Mouse (Mus musculus) frontal cortex, postnatal 10 days (tissue): ENCODE measurements at regions not wholly inside any gene's neighbourhood (a gene's known extent, or its start where the extent isn't known, plus 50 kb on each side); places are given as distances from the start of the nearest gene placed in this dataset.
"Not testable (repeated sequence)": the region's sequence is repeated elsewhere in the genome, so short reads cannot be mapped to it uniquely, and the experiment has no call there.

Experiments
- DNase-seq, 2 experiments: peaks; one replicate each; pipeline ENCODE4 v3.0.0; 2022; ENCODE audit warnings: low spot score in 2 of 2, mixed read lengths in 1 of 2

DNA sequence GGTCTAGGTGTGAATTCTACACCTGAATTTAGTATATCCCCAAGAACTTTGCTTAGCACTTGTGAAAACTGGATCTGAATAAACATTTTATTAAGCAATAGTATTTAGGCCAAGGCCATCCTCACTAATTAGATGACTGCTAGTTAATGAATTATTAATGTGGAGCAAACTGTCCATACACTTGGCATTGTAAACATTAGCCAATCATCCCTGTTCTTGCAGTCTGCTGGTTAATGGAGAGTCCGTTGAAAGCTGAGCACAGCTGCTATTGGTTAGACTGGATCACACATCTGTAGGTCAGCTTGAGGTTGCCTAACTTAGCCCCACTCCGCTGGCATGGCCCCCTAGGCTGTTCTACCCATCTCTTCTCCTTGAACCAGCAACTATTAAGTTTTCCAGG, 826.2 kb upstream of the 4930452B06Rik start:
- DNase-seq, result no peak

GRCm38 (mm10) chr14:9488585-9488984, 822.5 kb upstream of the 4930452B06Rik start:
- no peak for DNase-seq

- DNase-seq, result no peak
Measured at GRCm38 (mm10) chr14:9478981-9479380, 812.9 kb upstream of the 4930452B06Rik start.

- no peak for DNase-seq
Measured at GRCm38 (mm10) chr14:9475169-9475568, 809.1 kb upstream of the 4930452B06Rik start.

DNA sequence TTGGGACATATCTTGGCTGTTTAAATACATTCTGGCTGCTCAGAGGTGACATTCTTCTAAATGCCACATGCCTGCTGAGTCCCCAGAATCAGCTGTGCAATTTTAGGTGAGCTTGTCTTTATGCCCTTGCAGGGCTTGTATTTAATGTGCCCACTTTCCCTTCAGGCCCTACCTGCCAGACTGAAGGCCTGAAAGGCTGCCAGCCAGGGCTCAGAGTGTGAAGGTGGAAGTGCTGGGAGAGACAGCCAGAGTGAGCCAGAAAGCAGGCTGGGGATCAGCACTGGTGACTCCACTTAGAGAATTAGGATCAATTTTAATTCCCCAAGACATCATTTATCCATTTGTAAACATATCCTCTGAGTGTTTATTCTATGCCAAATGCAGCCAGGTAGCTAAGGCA, 803.6 kb upstream of the 4930452B06Rik start:
- DNase-seq, result no peak

GRCm38 (mm10) chr14:9468654-9469053, 802.6 kb upstream of the 4930452B06Rik start:
- DNase-seq, result no peak

DNA sequence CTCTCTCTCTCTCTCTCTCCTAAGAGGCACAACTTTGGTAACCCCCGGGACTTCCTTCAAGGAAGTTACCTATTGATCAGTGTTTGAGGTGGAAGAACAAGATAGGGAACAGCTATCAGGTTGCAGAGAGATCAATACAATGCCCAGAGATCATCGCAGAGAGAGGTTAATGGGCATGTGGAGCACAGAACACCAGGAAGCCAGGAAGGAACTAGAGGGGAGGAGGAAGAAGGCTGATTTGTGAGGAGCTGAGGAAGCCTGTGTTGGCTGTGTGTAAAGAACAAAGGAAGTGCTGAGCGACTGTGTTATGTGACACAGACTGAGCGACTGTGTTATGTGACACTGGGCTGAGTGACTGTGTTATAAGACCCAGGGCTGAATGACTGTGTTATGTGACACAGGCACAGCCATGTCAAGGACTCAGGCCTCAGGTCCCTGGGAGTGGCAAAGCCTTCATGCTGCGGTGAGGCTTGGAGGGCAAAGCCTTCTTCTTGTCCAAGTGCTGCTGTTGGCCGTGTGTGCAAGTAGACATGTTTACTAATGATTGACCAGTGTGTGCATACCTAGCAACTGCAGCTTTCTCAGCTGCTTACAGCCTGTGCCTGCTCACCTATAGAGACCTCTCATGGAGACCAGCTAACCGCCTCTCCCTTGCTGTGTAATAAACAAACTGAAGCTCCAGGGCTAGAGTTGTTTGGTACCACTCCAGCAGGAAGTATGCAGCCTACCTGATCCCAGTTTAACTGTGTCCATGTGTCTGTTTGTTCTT, 801.8 kb upstream of the 4930452B06Rik start:
- no peak for DNase-seq

- DNase-seq, result no peak
Measured at GRCm38 (mm10) chr14:9460006-9460405, 794.0 kb upstream of the 4930452B06Rik start.

GRCm38 (mm10) chr14:9458856-9459255, 792.8 kb upstream of the 4930452B06Rik start:
- no peak for DNase-seq

- DNase-seq, result no peak
Measured at GRCm38 (mm10) chr14:9457801-9458495, 791.9 kb upstream of the 4930452B06Rik start.

DNA sequence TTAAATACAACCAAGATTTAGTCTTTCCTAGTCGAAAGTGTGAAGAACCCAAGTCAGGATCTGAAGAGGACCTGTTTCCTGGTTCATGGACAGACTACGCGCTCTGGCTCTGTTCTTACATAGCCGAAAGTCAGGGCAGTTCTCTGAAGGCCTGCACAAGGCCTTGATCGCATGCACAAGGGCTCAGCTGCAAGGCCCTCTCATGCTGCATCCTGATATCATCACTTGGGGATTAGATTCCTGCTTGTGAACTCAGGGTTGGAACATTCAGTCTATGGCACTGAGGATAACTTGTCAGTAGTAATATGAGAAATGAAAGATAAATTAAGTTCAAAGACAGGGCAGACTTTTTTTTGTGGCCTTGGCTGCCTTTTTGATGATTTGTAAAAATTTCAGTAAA, 789.9 kb upstream of the 4930452B06Rik start:
- DNase-seq, result no peak

DNA sequence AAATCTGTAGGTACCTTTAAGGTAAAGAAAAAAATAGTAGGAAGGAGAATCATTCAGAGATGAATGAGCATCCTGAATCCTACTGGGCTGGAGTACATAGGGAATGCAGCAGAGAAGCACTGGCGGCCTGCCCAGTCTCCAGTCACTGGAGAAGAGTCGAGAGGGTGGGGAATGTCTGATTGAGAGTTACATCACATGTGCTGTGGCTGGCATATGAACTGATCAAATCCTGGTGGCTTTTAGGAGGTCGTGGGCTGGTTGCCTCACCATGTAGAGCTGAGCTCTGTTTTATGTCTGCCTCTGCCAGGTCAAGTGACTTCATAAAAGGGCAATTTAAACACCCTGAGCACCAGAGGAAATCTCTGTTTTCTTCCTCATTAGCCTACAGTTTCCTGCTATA, 783.9 kb upstream of the 4930452B06Rik start:
- DNase-seq, result peak in 1 of 2 experiments; percentile 20

DNA sequence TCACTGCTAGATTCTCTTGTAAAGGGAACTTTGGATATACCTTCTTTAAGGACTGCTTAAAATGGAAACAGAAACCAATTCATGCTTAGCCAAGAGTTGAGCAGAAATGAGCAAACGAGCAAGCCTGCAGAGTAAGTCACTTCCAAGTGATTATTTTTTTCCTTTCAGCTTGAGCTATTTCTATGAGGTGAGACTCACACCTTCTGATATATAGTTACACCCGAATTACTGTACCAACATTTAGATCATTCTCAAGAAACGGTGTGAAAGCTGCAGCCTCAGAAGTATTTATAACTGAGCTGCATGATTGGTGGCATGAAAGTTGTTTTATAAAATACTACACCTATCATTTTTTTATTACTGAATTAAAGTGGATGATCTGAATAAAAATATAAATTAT, 771.9 kb upstream of the 4930452B06Rik start:
- DNase-seq, result no peak

- no peak for DNase-seq
Measured at GRCm38 (mm10) chr14:9435136-9435535, 769.1 kb upstream of the 4930452B06Rik start.

DNA sequence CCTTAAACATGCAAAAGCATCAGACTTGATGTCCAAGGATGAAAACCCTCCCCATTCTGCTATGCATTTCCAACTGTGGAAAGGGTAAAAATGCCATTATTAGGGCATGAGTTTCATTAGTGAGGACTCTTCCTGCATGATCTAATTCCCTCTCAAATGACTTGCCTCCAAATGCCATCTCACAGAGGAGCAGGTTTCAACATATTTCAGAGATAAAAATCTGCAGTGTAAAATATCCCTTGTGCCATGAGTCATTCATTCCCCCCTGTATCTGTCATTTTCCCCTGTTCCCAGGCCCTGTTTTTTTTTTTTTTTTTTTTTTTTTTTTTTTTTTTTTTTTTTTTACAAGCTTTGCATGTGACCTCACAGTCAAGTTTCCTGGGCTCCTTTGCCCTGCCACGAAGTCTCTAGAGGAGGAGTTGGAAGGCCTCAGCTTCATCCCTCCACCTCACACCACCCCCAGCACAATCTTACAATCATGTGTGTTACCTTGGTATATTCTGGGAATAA, 767.1 kb upstream of the 4930452B06Rik start:
- DNase-seq, result no peak

DNA sequence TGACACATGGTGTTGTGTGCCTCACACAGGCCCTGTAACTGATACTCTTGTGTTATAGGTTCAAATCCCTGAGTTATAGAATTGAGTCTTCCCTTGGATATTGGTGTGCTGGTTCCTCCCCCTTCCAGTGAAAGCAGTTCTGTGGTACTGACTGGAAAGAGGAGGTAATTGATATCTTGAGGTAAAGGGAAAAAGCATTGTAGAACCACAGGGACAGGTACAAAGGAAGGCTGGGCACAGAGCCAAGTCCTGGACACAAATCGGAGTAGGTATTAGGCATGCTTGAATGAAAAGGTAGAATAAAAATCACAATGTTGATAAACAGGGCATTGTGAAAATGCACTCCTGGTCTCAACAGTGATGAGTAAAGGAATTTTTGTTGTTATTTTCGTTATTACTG, 765.8 kb upstream of the 4930452B06Rik start:
- no peak for DNase-seq

GRCm38 (mm10) chr14:9411822-9412403, 745.9 kb upstream of the 4930452B06Rik start:
- no peak for DNase-seq

DNA sequence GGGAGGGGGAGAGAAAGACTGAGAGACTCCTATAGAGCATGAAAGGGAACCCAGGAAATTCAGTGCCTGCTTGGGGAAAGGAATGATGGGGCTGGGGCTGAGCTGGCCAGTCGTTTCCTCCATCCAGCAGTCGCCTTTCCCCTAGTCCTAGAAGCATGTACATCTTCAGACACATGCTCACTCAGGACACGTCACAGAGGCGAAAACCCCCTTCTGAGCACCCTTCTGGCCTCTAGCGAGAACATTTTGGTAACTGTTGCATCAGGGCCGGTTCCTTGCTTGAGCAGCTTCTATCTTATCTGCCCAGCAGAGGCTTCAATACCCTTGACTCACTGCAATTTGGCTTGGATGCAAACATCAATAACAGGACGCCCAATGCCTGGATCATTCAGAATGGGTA, 737.6 kb upstream of the 4930452B06Rik start:
- no peak for DNase-seq

DNA sequence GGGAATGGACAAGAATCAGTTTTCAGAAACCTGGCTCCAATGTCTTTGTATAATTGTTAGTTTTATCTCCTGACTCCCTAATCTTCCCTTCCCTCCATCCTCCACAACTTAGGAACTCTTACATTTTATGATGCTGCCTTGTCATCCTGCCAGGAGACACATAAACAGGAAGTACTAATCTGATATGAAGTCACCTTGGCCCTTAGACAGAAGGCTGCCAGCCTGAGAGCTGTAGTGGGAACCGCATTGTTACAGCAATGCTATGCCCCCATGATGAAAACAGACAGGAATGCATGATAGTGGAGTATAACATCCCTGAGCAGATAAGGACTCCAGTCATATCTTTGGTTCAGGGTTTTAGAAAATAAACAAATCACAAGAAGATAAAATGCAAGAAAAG, 734.8 kb upstream of the 4930452B06Rik start:
- no peak for DNase-seq

GRCm38 (mm10) chr14:9393271-9393771, 727.3 kb upstream of the 4930452B06Rik start:
- peak; percentile 57 to 78 for DNase-seq

GRCm38 (mm10) chr14:9389878-9390536, 724.0 kb upstream of the 4930452B06Rik start:
- DNase-seq, result not testable (repeated sequence)

- no peak for DNase-seq
Measured at GRCm38 (mm10) chr14:9389180-9389579, 723.1 kb upstream of the 4930452B06Rik start.
